Mouse (Mus musculus): ENCODE results near the gene Txndc16. TPM values are rescaled to one million over a fixed set of nuclear protein-coding genes. Genes with fewer than 3 reads are reported as not detected.

Gene Txndc16
- 22.5 and 27.9 TPM in 2 replicates for polyA plus RNA-seq (2021; fragmentation: Nextera tagmentation)
- long read RNA-seq, experiment 1, full-length matches to known transcripts, result 183 of 277 reads
- long read RNA-seq, experiment 1, partial matches to known transcripts, result 37 of 277 reads
- long read RNA-seq, experiment 1, other reads (novel, unspliced or antisense), result 57 of 277 reads
- long read RNA-seq, experiment 2, full-length matches to known transcripts, result 17 of 35 reads
- long read RNA-seq, experiment 2, partial matches to known transcripts, result 9 of 35 reads
- long read RNA-seq, experiment 2, other reads (novel, unspliced or antisense), result 9 of 35 reads

DNA sequence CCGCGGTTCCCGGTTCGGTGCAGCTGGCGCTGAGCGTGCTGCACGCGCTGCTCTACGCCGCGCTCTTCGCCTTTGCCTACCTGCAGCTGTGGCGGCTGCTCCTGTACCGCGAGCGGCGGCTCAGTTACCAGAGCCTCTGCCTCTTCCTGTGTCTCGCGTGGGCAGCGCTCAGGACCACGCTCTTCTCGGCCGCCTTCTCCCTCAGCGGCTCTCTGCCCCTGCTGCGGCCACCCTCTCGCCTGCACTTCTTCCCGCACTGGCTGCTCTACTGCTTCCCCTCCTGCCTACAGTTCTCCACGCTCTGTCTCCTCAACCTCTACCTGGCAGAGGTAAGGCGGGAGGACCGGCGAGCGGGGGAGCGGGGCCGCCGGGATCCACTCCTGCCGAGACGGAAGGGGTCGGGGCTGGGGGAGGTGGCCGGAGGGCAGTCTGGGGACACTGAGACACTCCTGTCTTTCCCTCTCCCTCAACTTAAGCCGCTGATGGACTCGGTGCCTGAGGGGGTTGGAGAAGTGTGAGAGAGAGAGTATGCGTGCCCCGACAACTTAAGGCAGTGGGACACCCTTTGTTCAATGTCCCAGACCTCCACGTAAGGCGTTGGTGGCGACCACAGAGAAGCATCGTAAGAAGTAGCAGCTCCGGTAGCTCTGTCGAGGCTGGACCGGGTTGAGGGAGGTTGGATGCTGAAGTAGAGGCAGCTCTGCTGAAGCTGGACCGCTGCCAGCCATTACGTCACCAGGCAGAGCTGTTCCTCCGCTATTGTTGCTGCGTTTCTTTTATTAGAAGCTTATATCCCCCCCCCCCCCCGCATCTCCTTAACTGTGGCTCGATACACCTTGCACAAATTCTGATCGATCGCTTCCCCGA, at the start of gene Txndc16:
TSS of gene Txndc16 (minus strand) at position 239 of the 867 bp plus-strand sequence.

DNA sequence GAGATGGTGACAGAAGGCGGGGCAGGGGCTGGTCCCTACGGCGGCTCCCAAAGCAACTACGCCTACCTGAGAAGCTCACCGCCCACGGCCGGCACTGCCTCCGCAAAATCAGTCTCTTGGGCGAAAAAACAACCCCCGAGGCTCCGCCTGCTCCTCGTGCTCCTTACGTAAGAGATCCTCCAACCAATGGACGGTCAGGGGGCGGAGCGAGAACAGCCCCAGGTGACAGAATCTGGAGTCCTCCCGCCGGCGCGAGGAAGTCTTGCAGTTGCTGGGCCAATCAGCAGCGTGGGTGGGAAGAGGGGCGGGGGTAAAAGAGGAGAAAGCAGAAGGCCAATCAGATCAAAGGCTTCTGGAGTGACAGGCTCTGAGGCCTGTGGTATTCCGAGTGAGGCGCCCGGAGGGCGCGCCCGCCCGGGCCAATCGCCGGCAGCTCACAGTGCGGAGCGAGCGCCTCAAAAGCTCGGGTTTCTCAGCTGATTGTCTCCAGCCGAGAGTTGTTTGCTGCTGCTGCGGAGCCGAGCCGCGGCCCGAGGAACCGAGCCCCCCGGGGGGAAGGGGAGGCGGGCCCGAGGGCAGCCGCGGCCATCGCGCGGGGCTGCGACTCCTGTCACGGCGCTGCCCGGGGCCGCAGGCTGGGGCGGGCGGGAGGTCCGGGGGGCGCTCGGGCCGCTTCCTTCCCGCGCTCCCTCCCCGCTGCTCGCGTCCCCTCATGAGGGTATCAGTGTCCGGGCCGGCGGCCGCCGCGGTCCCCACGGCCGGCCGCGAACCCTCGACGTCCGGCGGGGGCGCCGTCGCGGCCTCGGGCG, 643 bp downstream of the Txndc16 start, which contains the start of gene Gpr137c:
TSS of gene Gpr137c (plus strand) at position 437 of the 809 bp plus-strand sequence.

Other genes starting within 250 kb of the Txndc16 start
- 0.20 and 0.38 TPM in 2 replicates for gene Ptger2, start 232.1 kb downstream of the Txndc16 start, polyA plus RNA-seq (2021; fragmentation: Nextera tagmentation)
- gene Gpr137c, start 611 bp downstream of the Txndc16 start, polyA plus RNA-seq (2021; fragmentation: Nextera tagmentation), result 4.3 and 6.8 TPM in 2 replicates
- gene Ero1l, start 98.4 kb upstream of the Txndc16 start, polyA plus RNA-seq (2021; fragmentation: Nextera tagmentation), result 9.6 and 11.5 TPM in 2 replicates
- 108 and 124 TPM in 2 replicates for gene Psmc6, start 109.5 kb upstream of the Txndc16 start, polyA plus RNA-seq (2021; fragmentation: Nextera tagmentation)
- 12.6 and 13.5 TPM in 2 replicates for gene Styx, start 130.8 kb upstream of the Txndc16 start, polyA plus RNA-seq (2021; fragmentation: Nextera tagmentation)
- 13.4 and 17.2 TPM in 2 replicates for gene Gnpnat1, start 184.6 kb upstream of the Txndc16 start, polyA plus RNA-seq (2021; fragmentation: Nextera tagmentation)